Comparison of ENCODE assay signal across 26 mouse cellular contexts in the genomic region with DNA sequence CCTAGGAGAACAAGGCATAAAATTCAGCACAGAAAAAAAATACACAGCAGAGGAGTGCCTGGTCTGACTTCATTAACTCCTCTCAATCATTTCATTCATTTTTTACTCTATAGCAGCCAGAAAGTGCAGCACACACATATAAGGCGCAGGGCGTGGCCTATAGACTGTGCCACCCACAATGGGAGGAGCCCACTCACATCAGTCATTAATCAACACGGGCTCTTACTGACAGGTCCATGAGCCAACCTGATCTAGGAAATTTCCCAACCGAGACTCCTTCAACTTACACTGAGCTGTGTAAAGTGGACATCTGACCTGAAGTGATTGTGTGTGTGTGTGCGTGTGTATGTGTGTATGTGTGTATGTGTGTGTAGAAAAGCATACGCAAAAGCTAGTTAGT.
DNase-seq lines count a peak whose midpoint lies in the region; ATAC-seq and TF ChIP-seq lines count a peak whose summit lies in the region.
"Had no signal": no experiment of that assay in that cellular context is flagged by ENCODE, and none has a peak within 500 bp of the region (broad histone marks: within the 10 kb centered on the region; RNA-seq: fewer than 3 reads in every experiment).

No protein-coding gene starts in this region.

- H3K4me2 ChIP-seq in hindbrain, embryonic 11.5 days (replicated peaks; ENCODE audit: low read depth, low read length), result no peak overlapping the region
- no peak overlapping the region for H3K4me2 ChIP-seq in hindbrain, postnatal 0 days (ENCODE audit: low read depth, low read length)
- H3K4me2 ChIP-seq in kidney, postnatal 0 days (ENCODE audit: low read length), result no peak overlapping the region
- H3K4me2 ChIP-seq in stomach, embryonic 15.5 days, result no peak overlapping the region
- H3K4me2 ChIP-seq in stomach, postnatal 0 days (replicated peaks; ENCODE audit: low read depth), result no peak overlapping the region
- no peak overlapping the region for H3K4me2 ChIP-seq in neural tube, embryonic 15.5 days
- H3K4me2 ChIP-seq: embryonic facial prominence, embryonic 15.5 days; intestine, embryonic 15.5 days; limb, embryonic 12.5 days; liver, embryonic 11.5 days had no signal

- H3K36me3 ChIP-seq in hindbrain, embryonic 11.5 days (ENCODE audit: control insufficient read depth, insufficient read depth, low read length), result no peaks in the 10 kb centered on the region
- H3K36me3 ChIP-seq in hindbrain, postnatal 0 days (ENCODE audit: insufficient read depth, low read length), result no peaks in the 10 kb centered on the region
- H3K36me3 ChIP-seq in kidney, postnatal 0 days (ENCODE audit: insufficient read depth, low read length), result no peaks in the 10 kb centered on the region
- no peaks in the 10 kb centered on the region for H3K36me3 ChIP-seq in stomach, embryonic 15.5 days
- no peaks in the 10 kb centered on the region for H3K36me3 ChIP-seq in stomach, postnatal 0 days (ENCODE audit: control insufficient read depth, insufficient read depth, low read length)
- no peaks in the 10 kb centered on the region for H3K36me3 ChIP-seq in neural tube, embryonic 15.5 days
- H3K36me3 ChIP-seq: embryonic facial prominence, embryonic 15.5 days; heart, embryonic 10.5 days; intestine, embryonic 15.5 days; limb, embryonic 12.5 days had no signal

- no peak overlapping the region for H3K4me3 ChIP-seq in hindbrain, embryonic 11.5 days (ENCODE audit: low read depth, low read length)
- no peak overlapping the region for H3K4me3 ChIP-seq in hindbrain, postnatal 0 days (ENCODE audit: low read length)
- H3K4me3 ChIP-seq in kidney, postnatal 0 days (replicated peaks; ENCODE audit: low read depth, low read length), result no peak overlapping the region
- no peak overlapping the region for H3K4me3 ChIP-seq in stomach, embryonic 15.5 days (replicated peaks)
- H3K4me3 ChIP-seq in stomach, postnatal 0 days (ENCODE audit: low read depth, low read length), result no peak overlapping the region
- H3K4me3 ChIP-seq in neural tube, embryonic 15.5 days (replicated peaks), result no peak overlapping the region
- H3K4me3 ChIP-seq: embryonic facial prominence, embryonic 15.5 days; gastrocnemius, adult 2 months; heart, embryonic 10.5 days; intestine, embryonic 15.5 days; layer of hippocampus, adult 2 months; limb, embryonic 12.5 days had no signal

- no peaks in the 10 kb centered on the region for H3K27me3 ChIP-seq in hindbrain, embryonic 11.5 days (ENCODE audit: control insufficient read depth, insufficient read depth, low read length)
- H3K27me3 ChIP-seq in hindbrain, postnatal 0 days (ENCODE audit: insufficient read depth, low read length), result no peaks in the 10 kb centered on the region
- H3K27me3 ChIP-seq in kidney, postnatal 0 days (ENCODE audit: insufficient read depth, low read length), result no peaks in the 10 kb centered on the region
- no peaks in the 10 kb centered on the region for H3K27me3 ChIP-seq in stomach, embryonic 15.5 days (replicated peaks)
- no peaks in the 10 kb centered on the region for H3K27me3 ChIP-seq in stomach, postnatal 0 days (ENCODE audit: control insufficient read depth, insufficient read depth, low read length)
- no peaks in the 10 kb centered on the region for H3K27me3 ChIP-seq in neural tube, embryonic 15.5 days (replicated peaks)
- H3K27me3 ChIP-seq: embryonic facial prominence, embryonic 15.5 days; intestine, embryonic 15.5 days; limb, embryonic 12.5 days had no signal

- DNase-seq in hindbrain, embryonic 11.5 days (ENCODE audit: low spot score), result peak; percentile 10
- DNase-seq in hindbrain, postnatal 0 days (ENCODE audit: low spot score), result no peak
- DNase-seq in kidney, postnatal 0 days (ENCODE audit: low spot score), result no peak
- no peak for DNase-seq in kidney, adult 11 months
- no peak for DNase-seq in stomach, postnatal 0 days (ENCODE audit: low spot score)
- no peak for DNase-seq in heart, adult 9 months (ENCODE audit: low spot score in 2 of 2)
- DNase-seq: adrenal gland, postnatal 10 days; cerebellum, adult 18-20 months; cerebellum, postnatal 14 days; gastrocnemius, adult 2 months; heart, postnatal 4 days; kidney, postnatal 25 days; liver, postnatal 0 days; lung, postnatal 14 days; retina, postnatal 1 day; right cerebral cortex, postnatal 25 days; spleen, adult 18-20 months; thymus, postnatal 14 days had no signal

- no peak overlapping the region for H3K27ac ChIP-seq in hindbrain, embryonic 11.5 days (ENCODE audit: low read depth, low read length)
- H3K27ac ChIP-seq in hindbrain, postnatal 0 days, result no peak overlapping the region
- no peak overlapping the region for H3K27ac ChIP-seq in kidney, postnatal 0 days
- no peak overlapping the region for H3K27ac ChIP-seq in stomach, embryonic 15.5 days
- H3K27ac ChIP-seq in stomach, postnatal 0 days (replicated peaks), result no peak overlapping the region
- no peak overlapping the region for H3K27ac ChIP-seq in neural tube, embryonic 15.5 days (replicated peaks)
- H3K27ac ChIP-seq: embryonic facial prominence, embryonic 15.5 days; gastrocnemius, adult 2 months; heart, embryonic 10.5 days; intestine, embryonic 15.5 days; layer of hippocampus, adult 2 months; limb, embryonic 12.5 days had no signal

- WGBS in hindbrain, embryonic 11.5 days, result 87% methylated on average over 6 of the region's 6 CpGs
- WGBS in hindbrain, postnatal 0 days, result 81% methylated on average over 6 of the region's 6 CpGs
- 84% methylated on average over 6 of the region's 6 CpGs for WGBS in kidney, postnatal 0 days
- 68% methylated on average over 6 of the region's 6 CpGs for WGBS in stomach, embryonic 15.5 days
- 70% methylated on average over 6 of the region's 6 CpGs for WGBS in stomach, postnatal 0 days
- WGBS in neural tube, embryonic 15.5 days, result 84% methylated on average over 6 of the region's 6 CpGs

- no peaks in the 10 kb centered on the region for H3K4me1 ChIP-seq in hindbrain, embryonic 11.5 days (replicated peaks; ENCODE audit: control insufficient read depth, insufficient read depth, low read length)
- no peaks in the 10 kb centered on the region for H3K4me1 ChIP-seq in hindbrain, postnatal 0 days (ENCODE audit: insufficient read depth, low read length)
- H3K4me1 ChIP-seq in kidney, postnatal 0 days (replicated peaks; ENCODE audit: insufficient read depth, low read length), result no peaks in the 10 kb centered on the region
- H3K4me1 ChIP-seq in stomach, embryonic 15.5 days, result no peaks in the 10 kb centered on the region
- H3K4me1 ChIP-seq in stomach, postnatal 0 days (replicated peaks; ENCODE audit: control insufficient read depth, insufficient read depth), result no peaks in the 10 kb centered on the region
- H3K4me1 ChIP-seq in neural tube, embryonic 15.5 days, result no peaks in the 10 kb centered on the region; the same call in 1 of the 2 replicates
- H3K4me1 ChIP-seq: embryonic facial prominence, embryonic 15.5 days; heart, embryonic 10.5 days; intestine, embryonic 15.5 days; limb, embryonic 12.5 days had no signal

- no peaks in the 10 kb centered on the region for H3K9me3 ChIP-seq in hindbrain, embryonic 11.5 days (ENCODE audit: control insufficient read depth, low read length)
- no peaks in the 10 kb centered on the region for H3K9me3 ChIP-seq in hindbrain, postnatal 0 days (ENCODE audit: low read length)
- H3K9me3 ChIP-seq in kidney, postnatal 0 days (replicated peaks; ENCODE audit: low read length), result no peaks in the 10 kb centered on the region
- no peaks in the 10 kb centered on the region for H3K9me3 ChIP-seq in stomach, embryonic 15.5 days
- H3K9me3 ChIP-seq in stomach, postnatal 0 days (ENCODE audit: control insufficient read depth, low read length), result no peaks in the 10 kb centered on the region
- no peaks in the 10 kb centered on the region for H3K9me3 ChIP-seq in neural tube, embryonic 15.5 days (replicated peaks)
- H3K9me3 ChIP-seq: embryonic facial prominence, embryonic 15.5 days; heart, embryonic 10.5 days; intestine, embryonic 15.5 days; limb, embryonic 12.5 days had no signal

- TF ChIP-seq EP300 in stomach, postnatal 0 days (optimal IDR thresholded peaks at IDR 0.05), result no peak

- no peak for TF ChIP-seq CTCF in hindbrain, postnatal 0 days (IDR thresholded peaks at IDR 0.05; ENCODE audit: low read depth)
- no peak for TF ChIP-seq CTCF in kidney, postnatal 0 days (IDR thresholded peaks at IDR 0.05; ENCODE audit: low read depth)
- no peak for TF ChIP-seq CTCF in stomach, postnatal 0 days (IDR thresholded peaks at IDR 0.05; ENCODE audit: low read depth)

- ATAC-seq in hindbrain, embryonic 11.5 days (ENCODE audit: low FRiP score), result peak; percentile 61; the same call in 1 of the 2 replicates
- ATAC-seq in hindbrain, postnatal 0 days, result no peak
- ATAC-seq in kidney, postnatal 0 days (replicated peaks; ENCODE audit: low FRiP score, low read depth), result peak; percentile 59; the same call in 1 of the 2 replicates
- peak; percentile 63; the same call in 1 of the 2 replicates for ATAC-seq in stomach, embryonic 15.5 days (ENCODE audit: insufficient read depth, low FRiP score, low read depth)
- ATAC-seq in stomach, postnatal 0 days (ENCODE audit: low FRiP score, low TSS enrichment), result no peak
- peak; percentile 39; the same call in 1 of the 2 replicates for ATAC-seq in neural tube, embryonic 15.5 days (ENCODE audit: low FRiP score)
- ATAC-seq: intestine, embryonic 15.5 days; liver, postnatal 0 days had no signal

- H3K9ac ChIP-seq in hindbrain, embryonic 11.5 days (ENCODE audit: low read depth, low read length), result no peak overlapping the region
- H3K9ac ChIP-seq in hindbrain, postnatal 0 days (replicated peaks; ENCODE audit: low read length), result no peak overlapping the region
- H3K9ac ChIP-seq in kidney, postnatal 0 days (ENCODE audit: low read depth, low read length), result no peak overlapping the region
- no peak overlapping the region for H3K9ac ChIP-seq in stomach, embryonic 15.5 days
- H3K9ac ChIP-seq in stomach, postnatal 0 days (ENCODE audit: low read length), result no peak overlapping the region
- H3K9ac ChIP-seq in neural tube, embryonic 15.5 days (replicated peaks), result no peak overlapping the region
- H3K9ac ChIP-seq: embryonic facial prominence, embryonic 15.5 days; intestine, embryonic 15.5 days; limb, embryonic 12.5 days; liver, postnatal 0 days had no signal

Comparison
In these comparisons a context has a peak if more than half of its experiments do, and no peak if none do; other contexts are left out.
1. ATAC-seq: peak in hindbrain, embryonic 11.5 days (single experiment), kidney, postnatal 0 days (single experiment), stomach, embryonic 15.5 days (single experiment) and neural tube, embryonic 15.5 days (single experiment); none in hindbrain, postnatal 0 days (single experiment) and stomach, postnatal 0 days (single experiment).